Mouse (Mus musculus): Measurements from ENCODE around the gene Fstl3.
A peak's percentile ranks its signal among the peaks of the same experiment; 100 is the strongest.

The Fstl3 gene

GRCm38 (mm10) chr10:79790861-79791260, 13.8 kb downstream of the Fstl3 start, which contains the start of gene Prss57:
Gene Prss57, minus strand, starts transcription at chr10:79790961.
- no peak for DNase-seq

DNA sequence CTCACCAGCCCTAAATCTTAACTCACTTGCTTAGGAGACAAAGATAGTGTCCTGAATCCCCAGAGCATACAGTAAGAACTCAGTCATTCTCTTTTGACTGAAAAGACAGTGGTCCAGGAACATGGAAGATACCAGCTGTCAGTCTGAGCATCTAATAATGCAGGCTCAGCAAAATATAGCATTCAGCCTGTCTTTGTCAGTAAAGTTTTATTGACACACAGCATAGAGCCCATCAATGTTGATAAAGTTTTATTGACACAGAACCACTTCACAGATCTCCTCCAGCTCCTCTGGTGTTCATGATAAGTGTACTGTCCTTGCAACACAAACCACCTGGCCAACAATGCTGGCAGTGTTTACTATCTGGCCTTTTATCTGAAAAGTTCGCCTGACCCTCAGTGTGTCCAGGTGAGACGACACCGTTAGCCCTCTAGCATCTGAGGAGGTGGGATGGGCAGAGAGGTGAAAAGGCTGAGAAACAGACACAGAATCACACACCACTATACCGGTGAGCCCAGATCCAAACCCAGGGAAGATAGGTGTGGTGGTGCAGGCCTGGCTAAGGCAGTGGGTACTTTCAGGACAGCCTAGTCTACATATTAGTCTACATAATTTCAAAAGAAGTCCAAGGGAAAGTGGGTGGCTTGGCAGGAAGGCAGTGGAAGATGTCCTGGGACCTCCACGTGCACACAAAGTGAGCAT, 15.4 kb downstream of the Fstl3 start:
- DNase-seq = no peak

- DNase-seq = peak; percentile 80 to 83
These were observed 16.1 kb downstream of the Fstl3 start, which contains the start of gene Palm for GRCm38 (mm10) chr10:79793051-79793737. Gene Palm, plus strand, starts transcription at chr10:79793572.

GRCm38 (mm10) chr10:79793738-79794490, 16.8 kb downstream of the Fstl3 start:
- no peak for DNase-seq

- no peak for DNase-seq
These were observed 17.4 kb downstream of the Fstl3 start for GRCm38 (mm10) chr10:79794491-79794931.

DNA sequence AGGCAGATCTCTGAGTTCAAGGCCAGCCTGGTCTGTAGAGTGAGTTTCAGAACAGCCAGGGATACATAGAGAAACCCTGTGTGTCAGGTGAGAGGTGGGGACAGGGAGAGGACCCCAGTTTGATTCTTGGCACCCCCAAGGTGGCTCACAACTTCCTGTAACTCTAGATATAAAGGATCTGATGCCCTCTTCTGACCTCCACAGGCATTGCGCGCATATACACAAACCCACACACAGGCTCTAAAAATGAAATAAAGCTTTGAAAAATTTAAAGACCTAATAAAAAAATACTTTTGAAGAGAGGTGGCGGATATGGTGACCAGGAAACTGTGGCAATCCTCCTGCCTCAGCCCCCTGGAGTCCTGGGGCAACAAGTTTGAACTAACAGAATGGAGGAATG, 18.8 kb downstream of the Fstl3 start:
- DNase-seq = no peak

GRCm38 (mm10) chr10:79797326-79797725, 20.3 kb downstream of the Fstl3 start:
- peak; percentile 29 to 50 for DNase-seq

DNA sequence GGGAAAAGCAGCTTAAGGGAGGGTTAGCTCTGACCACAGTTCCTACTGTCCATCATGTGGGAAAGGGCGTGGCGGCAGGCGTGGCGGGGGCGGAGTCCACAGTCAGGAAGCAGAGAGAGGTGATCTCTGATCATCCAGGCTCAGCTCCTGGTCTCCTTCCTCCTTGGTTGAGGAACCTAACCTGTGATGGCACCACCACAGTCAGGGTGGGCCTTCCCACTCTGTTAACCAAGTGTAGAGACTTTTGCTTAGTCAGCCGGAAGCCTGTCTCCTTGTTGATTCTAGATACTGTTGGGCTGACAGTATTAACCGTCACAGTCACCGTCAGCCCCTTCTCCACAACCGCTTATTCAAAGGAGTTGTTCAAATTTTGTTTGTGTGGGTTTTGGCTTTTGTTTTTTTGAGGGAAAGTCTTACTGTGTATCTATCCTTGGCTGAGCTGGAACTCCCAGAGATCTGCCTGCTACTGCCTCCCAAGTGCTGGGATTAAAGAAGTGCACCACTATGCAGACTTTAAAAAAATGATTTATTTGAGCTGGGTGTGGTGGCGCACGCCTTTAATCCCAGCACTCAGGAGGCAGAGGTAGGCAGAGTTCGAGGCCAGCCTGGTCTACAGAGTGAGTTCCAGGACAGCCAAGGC, 21.3 kb downstream of the Fstl3 start:
- peak in 1 of 2 experiments; percentile 37 for DNase-seq

GRCm38 (mm10) chr10:79800508-79800907, 23.4 kb downstream of the Fstl3 start:
- no peak for DNase-seq

DNA sequence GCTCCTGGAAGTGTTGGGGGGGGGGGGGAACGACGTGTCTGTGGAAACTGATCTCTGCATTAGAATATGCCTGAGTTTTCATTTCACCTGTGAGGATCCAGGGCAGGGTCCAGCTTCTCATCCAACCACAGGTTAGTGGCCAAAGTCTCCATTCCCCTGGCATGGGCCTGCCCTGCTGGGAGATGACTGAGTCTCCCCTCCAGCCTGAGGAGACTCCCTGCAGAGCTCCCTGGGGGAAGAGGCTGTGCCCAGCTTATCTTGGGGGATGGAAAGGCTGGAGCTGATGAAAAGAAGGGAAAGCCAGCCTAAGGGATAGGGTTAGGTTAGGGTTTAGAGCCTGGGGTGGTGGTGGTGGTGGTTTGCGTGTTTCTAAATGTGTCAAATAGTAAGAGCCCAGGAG, 24.8 kb downstream of the Fstl3 start:
- DNase-seq = no peak

DNA sequence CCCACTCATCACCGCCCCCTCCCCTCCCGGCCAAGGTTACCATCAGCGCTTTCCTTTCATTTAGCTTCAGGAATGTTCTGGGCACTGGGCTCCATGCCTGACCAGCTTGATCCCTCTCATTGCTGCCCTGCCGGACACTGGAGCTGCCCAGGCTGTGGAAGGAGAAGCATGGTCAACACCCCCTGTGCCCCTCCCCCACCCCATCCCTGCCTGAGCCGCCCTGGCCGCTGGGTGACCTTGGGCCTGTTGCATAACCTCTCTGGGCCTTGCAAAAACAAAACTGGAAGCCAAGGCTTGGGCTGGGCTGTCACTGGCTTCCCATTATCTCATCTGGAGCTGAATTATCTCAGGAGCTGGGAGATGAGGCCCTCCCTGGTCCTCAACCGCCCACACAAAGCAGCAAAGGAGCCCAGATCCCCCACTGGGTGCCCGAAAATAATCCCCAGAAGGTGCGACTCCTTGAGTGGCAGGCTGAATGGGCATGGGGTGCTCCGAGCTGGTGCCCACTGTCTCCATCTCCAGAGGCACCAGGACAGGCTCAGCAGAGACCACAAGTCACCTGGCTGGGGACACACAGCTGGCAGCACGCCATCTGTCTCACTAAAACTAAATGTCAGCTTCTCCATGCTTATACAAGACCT, 25.4 kb downstream of the Fstl3 start:
- DNase-seq = no peak

DNA sequence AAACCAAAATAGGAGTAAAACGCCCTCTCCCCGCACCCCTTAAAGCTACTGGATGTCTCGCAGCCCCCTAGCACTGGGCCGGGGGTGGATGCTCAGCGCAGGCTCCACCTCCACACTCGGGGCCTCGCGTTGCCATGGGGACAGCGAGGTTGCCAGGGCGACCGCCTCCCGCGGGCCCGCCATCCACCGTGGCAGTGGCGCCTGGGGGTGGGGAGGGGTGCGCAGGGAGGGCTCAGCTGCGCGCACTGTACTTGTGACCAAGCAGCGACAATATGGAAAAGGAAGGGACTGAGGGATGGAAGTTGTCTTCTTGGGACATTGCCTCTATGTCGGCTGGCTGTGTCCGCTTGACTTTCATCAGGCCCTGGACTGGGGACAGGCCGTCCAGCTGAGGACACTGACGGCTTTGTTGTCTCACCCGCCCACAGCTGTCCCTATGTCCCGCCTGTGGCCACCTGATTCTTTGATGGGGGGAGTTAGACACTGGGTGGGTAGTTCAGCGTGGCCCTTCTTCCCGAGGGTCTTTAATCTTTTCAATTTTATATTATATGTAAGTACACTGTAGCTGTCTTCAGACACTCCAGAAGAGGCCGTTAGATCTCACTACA, 26.7 kb downstream of the Fstl3 start:
- no peak for DNase-seq

GRCm38 (mm10) chr10:79805636-79806035, 28.6 kb downstream of the Fstl3 start:
- DNase-seq = no peak

DNA sequence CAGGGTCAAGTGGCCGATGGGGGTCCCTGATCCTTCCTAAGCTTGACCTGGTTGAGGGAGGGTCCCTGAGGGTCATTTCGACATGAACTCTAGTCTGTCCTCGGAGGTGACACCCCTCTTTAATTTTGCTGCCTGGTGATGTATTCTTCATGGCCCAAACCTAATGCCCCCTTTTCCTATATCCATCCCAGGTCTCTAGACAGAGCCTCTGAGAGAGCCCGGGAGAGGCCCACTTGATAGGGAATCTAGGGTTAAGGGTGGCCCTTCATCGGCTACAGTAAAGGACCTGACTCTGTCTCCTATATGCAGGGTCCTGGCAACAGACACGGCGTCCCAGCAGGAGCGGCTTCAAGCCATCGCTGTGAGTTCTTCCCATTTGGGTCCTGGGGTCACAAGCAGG, 29.3 kb downstream of the Fstl3 start:
- DNase-seq = no peak

DNA sequence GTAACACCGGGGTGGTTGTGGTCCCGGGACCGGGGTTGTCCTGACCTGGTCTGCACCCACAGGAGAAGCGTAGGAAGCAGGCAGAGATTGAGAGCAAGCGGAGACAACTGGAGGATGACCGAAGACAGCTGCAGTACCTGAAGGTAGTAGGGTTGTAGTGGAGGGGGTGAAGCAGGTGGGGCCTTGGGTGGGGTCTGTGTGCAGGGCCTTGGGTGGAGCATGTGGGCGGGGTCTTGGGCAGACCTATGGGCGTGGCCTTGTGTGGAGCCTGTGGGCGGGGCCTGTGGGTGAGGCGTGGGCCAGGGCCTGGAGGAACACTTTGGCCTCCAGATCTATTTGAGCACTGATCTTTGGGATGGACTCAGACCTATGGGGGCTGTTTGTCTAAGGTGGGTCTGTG, 29.9 kb downstream of the Fstl3 start:
- DNase-seq = no peak

GRCm38 (mm10) chr10:79807826-79808225, 30.8 kb downstream of the Fstl3 start:
- no peak for DNase-seq

- no peak for DNase-seq
These were observed 31.7 kb downstream of the Fstl3 start for GRCm38 (mm10) chr10:79808728-79809127.

- DNase-seq = peak; percentile 83 to 88
These were observed 34.9 kb downstream of the Fstl3 start for GRCm38 (mm10) chr10:79811736-79812637.

DNA sequence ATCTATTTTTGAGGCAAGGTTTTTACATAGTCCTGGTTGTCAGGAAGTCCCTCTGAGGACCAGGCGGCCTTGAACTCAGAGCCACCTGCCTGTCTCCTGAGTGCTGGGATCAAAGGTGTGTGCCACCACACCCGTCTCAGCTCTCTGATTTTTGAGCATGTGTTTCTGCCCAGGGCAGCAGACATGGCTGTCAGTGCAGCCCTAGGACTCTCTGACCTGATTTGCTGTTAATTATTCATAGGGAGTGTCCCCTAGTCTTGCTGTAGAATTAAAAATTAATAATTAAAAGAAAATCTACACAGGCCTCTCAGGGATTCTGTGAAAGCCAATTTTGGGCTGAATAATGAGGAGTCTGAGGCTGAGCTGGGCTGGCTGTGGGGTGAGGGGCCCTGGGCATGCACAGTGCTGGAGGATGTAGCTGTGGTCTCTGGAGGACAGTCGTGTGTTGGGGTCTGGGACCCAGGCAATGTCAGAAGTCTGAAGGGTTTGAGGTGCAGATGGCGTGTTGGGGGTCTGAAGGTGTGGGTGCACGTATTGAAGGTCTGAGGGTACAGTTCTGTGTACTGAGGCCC, 37.3 kb downstream of the Fstl3 start:
- DNase-seq = no peak

DNA sequence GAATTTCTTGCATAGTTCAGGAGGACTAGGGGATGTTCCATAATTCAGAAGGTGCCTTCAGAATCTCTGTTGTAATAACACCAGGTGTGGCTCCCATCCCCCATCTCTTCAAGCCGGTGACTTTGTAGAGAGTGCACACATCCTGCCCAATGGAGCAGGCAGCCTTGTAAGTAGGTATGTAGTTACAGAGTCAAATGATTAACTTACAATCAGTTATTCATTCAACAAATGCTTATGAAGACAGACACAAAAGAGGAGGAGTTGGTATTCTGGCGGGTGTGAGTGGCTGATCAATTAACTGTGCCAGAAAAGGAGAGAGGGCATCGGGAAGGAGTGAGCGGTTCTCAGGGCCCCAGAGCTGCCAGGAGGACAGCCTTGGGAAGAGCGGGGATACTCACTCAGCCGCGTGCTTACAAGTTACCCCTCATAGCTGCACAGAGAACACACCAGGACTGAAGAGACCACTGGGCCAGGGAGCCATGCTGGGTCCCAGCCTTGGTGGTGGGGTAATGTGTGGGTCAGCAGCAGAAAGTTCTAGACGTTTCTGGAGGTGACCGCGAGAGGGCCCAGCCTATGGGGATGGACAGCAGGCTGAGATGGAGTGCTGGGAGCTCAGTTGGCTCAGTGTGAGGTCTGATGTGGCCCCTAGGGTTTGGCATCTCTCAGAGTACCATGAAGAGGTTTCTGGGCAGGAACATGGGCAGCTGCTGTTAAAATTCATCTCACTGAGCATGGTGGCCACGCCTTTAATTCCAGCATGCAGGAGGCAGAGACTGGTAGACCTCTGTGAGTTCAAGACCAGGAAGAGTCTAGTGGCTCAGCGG, 38.8 kb downstream of the Fstl3 start:
- no peak for DNase-seq

All from thymus, postnatal 36 days (tissue).